Mouse (Mus musculus) forebrain, embryonic 13.5 days (tissue): ENCODE data around the gene Gm6176. TPM values are rescaled to one million over a fixed set of nuclear protein-coding genes. Genes with fewer than 3 reads are reported as not detected.
"Not testable (repeated sequence)": the region's sequence is repeated elsewhere in the genome, so short reads cannot be mapped to it uniquely, and the experiment has no call there.

Experiments used
- ATAC-seq: fragments of 200-750 bp; cut with Nextera tagmentation; 2 replicates; pipeline ENCODE4 v1.8.0; 2017
- H3K27ac ChIP-seq: fragments of 300-500 bp; sonication (generic); 2 replicates; pipeline ENCODE4 v1.5.1; 2015; ENCODE audit warnings: inconsistent platforms, mild to moderate bottlenecking, moderate library complexity
- H3K27me3 ChIP-seq: fragments of 300-500 bp; sonication (generic); 2 replicates; pipeline ENCODE4 v1.6.1; 2015; ENCODE audit warnings: mild to moderate bottlenecking, inconsistent platforms
- H3K36me3 ChIP-seq: fragments of 300-500 bp; sonication (generic); 2 replicates; pipeline ENCODE4 v1.6.1; 2015; ENCODE audit warnings: mild to moderate bottlenecking, inconsistent platforms; ENCODE audit not compliant: poor library complexity, severe bottlenecking
- H3K4me1 ChIP-seq: fragments of 300-500 bp; sonication (generic); 2 replicates; pipeline ENCODE4 v1.6.1; 2015; ENCODE audit warnings: inconsistent platforms
- H3K4me2 ChIP-seq: fragments of 300-500 bp; sonication (generic); 2 replicates; pipeline ENCODE4 v1.6.1; 2015; ENCODE audit warnings: inconsistent platforms, mild to moderate bottlenecking, moderate library complexity
- H3K4me3 ChIP-seq: fragments of 300-500 bp; sonication (generic); 2 replicates; pipeline ENCODE4 v1.5.1; 2015; ENCODE audit warnings: mild to moderate bottlenecking, inconsistent platforms
- H3K9ac ChIP-seq: fragments of 300-500 bp; sonication (generic); 2 replicates; pipeline ENCODE4 v1.6.1; 2015; ENCODE audit warnings: mild to moderate bottlenecking, inconsistent platforms
- H3K9me3 ChIP-seq: fragments of 300-500 bp; sonication (generic); replicated peaks from 2 replicates; pipeline ENCODE4 v1.6.1; 2016; ENCODE audit warnings: inconsistent platforms
- WGBS: fragments of 180-500 bp; shearing (Covaris S2); methylation state at CpG from one replicate; pipeline ENCODE4 v1.1.7; 2015; 5-methylcytosine and 5-hydroxymethylcytosine counted together
- polyA plus RNA-seq: library from polyadenylated mRNA; unstranded; fragments of >200 nt; fragmentation: Nextera tagmentation; extraction: Ambion mirVana; gene quantifications from 2 replicates; pipeline ENCODE4 v1.2.1, GENCODE M21; 2015

Gm6176 gene
- polyA plus RNA-seq, result not detected in 2 replicates

DNA sequence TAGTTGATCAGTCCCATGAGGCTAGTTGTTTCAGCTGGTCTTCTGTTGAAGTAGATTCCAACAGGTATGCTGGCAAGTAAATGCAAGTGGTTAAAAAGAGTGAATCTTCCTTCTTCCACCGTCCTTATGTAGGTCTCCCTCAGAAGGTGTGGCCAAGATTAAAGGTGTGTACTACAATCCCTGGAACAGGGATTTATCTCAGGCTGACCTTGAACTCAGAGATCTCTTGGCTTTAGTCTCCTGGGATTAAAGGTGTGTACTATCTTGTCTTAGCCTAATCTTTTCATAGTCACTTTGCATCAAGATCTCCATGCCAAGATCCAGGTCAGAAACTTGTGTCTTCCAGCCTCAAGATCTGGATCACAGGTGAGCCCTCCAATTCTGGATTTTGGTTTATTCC, at the start of gene Gm6176:
Gene Gm6176 (minus strand): TSS at position 101 of the 400 bp plus-strand sequence.
- not testable (repeated sequence) for ATAC-seq, H3K9me3 ChIP-seq, H3K36me3 ChIP-seq, H3K27me3 ChIP-seq, H3K4me2 ChIP-seq, H3K4me1 ChIP-seq, H3K27ac ChIP-seq, H3K9ac ChIP-seq, H3K4me3 ChIP-seq
- WGBS, result no CpG with 5 or more reads among the region's 1 CpGs

DNA sequence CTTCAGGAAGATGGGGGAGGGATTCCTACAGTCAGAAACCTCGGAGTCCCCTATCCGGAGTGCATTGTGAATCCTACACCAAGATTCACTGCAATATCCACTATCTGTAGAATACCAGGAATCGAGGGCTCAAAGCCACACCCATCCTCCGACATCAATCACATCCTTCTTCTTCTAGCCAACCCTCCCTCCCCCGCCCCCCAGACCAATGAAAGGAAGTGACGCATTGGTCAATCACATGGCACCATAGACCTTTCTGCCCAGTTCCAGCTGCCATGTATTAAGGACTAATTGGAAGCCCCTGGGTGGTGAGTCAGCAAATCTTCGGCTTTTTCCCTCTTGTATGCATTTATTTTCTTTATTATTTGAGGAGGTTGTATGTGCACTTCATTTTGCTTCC, 12.7 kb upstream of the Gm6176 start, which contains the start of gene Vmn1r139:
Gene Vmn1r139 (plus strand): TSS at position 301 of the 400 bp plus-strand sequence.
- not testable (repeated sequence) for H3K27me3 ChIP-seq, H3K9me3 ChIP-seq, H3K36me3 ChIP-seq, H3K27ac ChIP-seq, H3K4me1 ChIP-seq, H3K9ac ChIP-seq, ATAC-seq, H3K4me3 ChIP-seq, H3K4me2 ChIP-seq
- WGBS, result no CpG with 5 or more reads among the region's 7 CpGs

DNA sequence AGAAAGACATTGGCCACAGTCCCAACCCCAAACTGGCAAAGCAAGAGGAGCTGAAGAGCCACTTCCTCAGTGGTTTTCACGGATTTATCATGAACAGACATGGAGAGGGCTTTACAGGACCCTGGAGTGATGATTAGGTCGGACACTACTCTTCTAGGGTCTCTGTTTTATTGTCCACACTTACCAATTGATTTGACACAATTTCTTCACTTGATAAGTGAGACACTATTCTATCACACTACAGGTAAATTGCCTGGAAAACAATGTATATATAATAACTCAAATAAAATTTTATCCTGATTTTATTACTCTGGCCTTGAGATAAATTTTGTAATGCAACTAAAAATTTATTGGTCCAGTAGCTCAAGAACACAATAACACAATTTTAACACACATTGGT, 27.3 kb downstream of the Gm6176 start, which contains the start of gene Vmn1r138:
Gene Vmn1r138 (minus strand): TSS at position 101 of the 400 bp plus-strand sequence.
- H3K4me2 ChIP-seq, H3K27ac ChIP-seq, H3K9ac ChIP-seq, ATAC-seq, H3K27me3 ChIP-seq, H3K4me1 ChIP-seq, H3K4me3 ChIP-seq, H3K36me3 ChIP-seq, H3K9me3 ChIP-seq: not testable (repeated sequence)
- WGBS, result no CpG with 5 or more reads among the region's 2 CpGs

Other genes with a start within 250 kb of the Gm6176 start
- not detected in 2 replicates for gene Vmn1r135, start 224.0 kb downstream of the Gm6176 start, polyA plus RNA-seq
- not detected in 2 replicates for gene Gm5725, start 212.0 kb downstream of the Gm6176 start, polyA plus RNA-seq
- not detected in 2 replicates for gene Gm5891, start 135.0 kb downstream of the Gm6176 start, polyA plus RNA-seq
- not detected in 2 replicates for gene Vmn1r137, start 61.7 kb downstream of the Gm6176 start, polyA plus RNA-seq
- gene Vmn1r138, start 27.4 kb downstream of the Gm6176 start, polyA plus RNA-seq, result not detected in 2 replicates
- gene Vmn1r139, start 12.8 kb upstream of the Gm6176 start, polyA plus RNA-seq, result not detected in 2 replicates
- gene Gm16451, start 61.9 kb upstream of the Gm6176 start, polyA plus RNA-seq, result not detected in 2 replicates
- gene Gm10666, start 78.4 kb upstream of the Gm6176 start, polyA plus RNA-seq, result not detected in 2 replicates
- not detected in 2 replicates for gene Vmn1r142, start 107.7 kb upstream of the Gm6176 start, polyA plus RNA-seq
- not detected in 2 replicates for gene Vmn1r143, start 133.1 kb upstream of the Gm6176 start, polyA plus RNA-seq
- not detected in 2 replicates for gene Gm8653, start 145.0 kb upstream of the Gm6176 start, polyA plus RNA-seq
- not detected in 2 replicates for gene Gm8453, start 173.2 kb upstream of the Gm6176 start, polyA plus RNA-seq